Mouse (Mus musculus): ENCODE data around the gene Hivep3.

Gene Hivep3

DNA sequence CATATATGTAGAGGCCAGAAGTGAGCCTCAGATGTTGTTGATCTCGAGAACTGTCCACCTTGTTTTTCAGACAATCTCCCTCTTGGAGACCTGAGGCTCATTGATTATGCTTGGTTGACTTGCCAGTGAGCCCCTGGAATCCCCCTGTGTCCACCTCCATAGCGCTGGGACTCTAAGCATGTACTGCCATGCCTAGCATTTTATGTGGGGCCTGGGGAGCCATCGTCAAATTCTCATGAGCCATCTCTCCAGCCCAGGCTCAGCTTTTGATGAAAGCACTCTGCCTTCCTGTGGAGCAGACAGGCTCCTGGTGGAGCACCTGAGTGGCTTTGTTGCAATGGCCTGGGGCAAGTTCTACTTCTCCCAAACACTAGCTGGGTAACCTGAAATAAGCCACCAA lies 316.3 kb downstream of the Hivep3 start:
- ATAC-seq (ENCODE audit: low TSS enrichment), result no peak

GRCm38 (mm10) chr4:120052481-120052880 lies 318.9 kb downstream of the Hivep3 start:
- no peak; the same call in 1 of the 2 replicates for ATAC-seq (ENCODE audit: low TSS enrichment)

DNA sequence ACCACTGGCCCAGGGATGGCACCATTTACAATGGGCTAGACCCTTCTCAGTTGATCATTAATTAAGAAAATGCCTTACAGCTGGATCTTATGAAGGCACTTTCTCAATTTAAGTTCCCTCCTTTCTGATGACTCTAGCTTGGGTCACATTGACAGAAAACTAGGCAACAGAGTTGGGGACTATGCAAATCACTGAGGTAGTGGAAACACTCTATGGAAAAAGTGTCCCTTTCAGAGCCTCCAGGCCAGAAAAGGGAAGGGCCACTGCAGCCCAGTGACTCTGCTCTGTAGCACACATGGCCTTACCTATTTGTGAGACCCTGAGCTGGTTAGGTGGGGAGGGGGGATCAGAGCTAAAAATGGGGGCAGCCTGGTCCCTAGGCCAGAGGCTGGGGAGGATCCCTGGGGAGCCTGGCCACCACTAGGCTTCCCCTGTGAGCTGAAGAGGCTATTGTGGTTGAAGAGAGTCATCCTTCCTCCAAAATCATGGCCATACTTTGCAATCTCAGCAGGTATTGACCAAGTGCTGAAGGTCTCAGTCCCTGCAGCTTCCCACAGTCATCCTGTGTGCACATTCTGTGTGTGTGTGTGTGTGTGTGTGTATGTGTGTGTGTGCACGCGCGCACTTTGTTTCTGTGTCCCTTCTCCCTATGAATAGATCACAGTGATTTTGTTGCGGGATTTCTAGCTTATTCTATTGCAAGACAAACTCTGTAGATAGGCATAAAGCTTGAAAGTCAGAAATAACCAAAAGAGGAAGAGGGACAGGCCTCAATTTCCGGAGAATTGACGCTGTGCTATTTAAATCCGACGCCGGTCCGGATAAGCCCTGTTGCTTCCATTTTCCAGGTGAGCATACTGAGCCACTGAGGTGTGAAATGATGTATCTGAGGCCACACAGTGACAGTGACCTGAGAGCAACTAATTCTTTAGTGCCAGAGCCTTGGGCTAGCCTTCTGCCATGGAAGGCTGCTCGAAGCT lies 319.7 kb downstream of the Hivep3 start:
- ATAC-seq (ENCODE audit: low TSS enrichment), result no peak

GRCm38 (mm10) chr4:120054145-120054544 lies 320.6 kb downstream of the Hivep3 start:
- no peak for ATAC-seq (ENCODE audit: low TSS enrichment)

- no peak for ATAC-seq (ENCODE audit: low TSS enrichment)
Observed at GRCm38 (mm10) chr4:120056451-120056850, 322.9 kb downstream of the Hivep3 start.

DNA sequence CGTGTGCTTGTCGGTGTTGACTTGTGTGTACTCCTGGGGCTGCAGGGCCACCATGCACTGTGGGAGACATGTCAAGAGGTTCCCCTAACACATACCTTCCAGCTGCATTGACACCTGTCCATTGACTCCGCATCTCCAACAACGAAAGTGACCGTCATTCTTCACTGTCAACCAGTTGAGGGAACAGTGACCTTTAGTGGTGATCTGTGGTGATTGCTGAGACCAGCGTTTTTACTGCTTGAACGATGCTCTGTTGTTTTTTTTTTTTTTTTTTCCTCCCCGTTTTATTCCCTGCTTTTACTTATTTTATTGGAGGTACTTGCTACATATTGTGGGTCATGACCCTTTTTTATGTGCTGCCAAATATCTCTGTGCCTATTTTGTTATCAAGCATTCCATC lies 323.9 kb downstream of the Hivep3 start:
- ATAC-seq (ENCODE audit: low TSS enrichment), result no peak

GRCm38 (mm10) chr4:120058157-120058556 lies 324.6 kb downstream of the Hivep3 start:
- ATAC-seq (ENCODE audit: low TSS enrichment), result no peak

DNA sequence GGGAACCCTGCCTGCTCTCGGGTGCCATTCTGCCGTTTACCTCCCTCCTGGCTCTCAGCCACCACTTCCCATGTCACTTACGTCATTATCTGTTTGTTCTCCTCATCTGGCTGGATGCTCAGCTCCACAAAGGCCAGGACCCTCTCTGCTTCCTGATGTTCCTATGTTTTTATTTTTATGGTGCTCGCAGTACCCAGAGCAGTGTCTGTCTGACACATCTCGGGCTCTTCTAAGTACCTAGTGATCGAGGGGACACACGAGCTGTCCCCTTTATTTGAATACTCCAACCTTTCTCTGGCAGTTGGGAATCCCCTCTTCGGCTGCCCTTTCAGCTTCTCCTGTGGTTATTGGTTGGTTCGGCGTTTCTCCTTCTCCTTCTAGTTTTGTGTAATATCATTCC lies 325.2 kb downstream of the Hivep3 start:
- no peak for ATAC-seq (ENCODE audit: low TSS enrichment)

DNA sequence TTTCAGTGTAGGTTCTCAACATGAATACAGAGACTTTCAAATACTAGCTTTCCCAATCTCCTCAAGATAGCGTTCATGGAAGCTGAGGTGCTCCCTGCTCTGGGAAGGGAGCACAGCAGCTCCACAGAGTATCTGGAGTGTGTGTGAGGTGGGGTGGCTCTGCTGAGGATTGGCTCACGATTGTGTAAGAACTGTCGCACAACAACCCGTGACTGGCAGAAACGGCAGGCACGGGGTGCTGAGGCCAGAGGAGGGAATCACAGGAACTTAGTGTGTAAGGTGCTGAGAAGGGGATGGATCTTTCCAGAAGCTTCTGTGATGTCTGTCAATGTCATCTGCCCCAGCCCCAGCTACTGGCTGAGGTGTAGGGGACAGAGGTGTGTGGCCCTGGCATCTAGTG lies 328.1 kb downstream of the Hivep3 start:
- no peak for ATAC-seq (ENCODE audit: low TSS enrichment)

DNA sequence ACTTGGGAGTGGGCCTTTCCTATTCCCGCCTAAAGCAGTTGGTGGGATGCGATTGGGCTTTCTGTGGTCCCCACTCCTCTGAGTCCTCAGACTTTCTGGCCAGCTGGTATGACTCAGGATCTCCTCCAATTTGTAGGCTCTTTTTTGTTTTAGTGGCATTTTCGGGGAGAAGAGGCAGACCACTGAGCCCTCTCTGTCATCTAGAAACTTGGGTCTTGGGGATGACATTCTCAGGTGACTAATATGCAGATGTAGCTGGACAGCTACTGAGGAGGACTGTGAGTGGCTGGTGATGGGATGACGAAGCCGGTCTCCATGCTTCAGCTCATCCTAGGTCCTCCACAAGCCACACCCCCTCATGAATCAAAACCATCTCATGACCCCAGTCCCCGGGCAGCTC lies 328.6 kb downstream of the Hivep3 start:
- no peak for ATAC-seq (ENCODE audit: low TSS enrichment)

GRCm38 (mm10) chr4:120062754-120063153 lies 329.2 kb downstream of the Hivep3 start:
- no peak for ATAC-seq (ENCODE audit: low TSS enrichment)

GRCm38 (mm10) chr4:120063353-120064124 lies 330.0 kb downstream of the Hivep3 start:
- peak; percentile 47 for ATAC-seq (ENCODE audit: low TSS enrichment)

DNA sequence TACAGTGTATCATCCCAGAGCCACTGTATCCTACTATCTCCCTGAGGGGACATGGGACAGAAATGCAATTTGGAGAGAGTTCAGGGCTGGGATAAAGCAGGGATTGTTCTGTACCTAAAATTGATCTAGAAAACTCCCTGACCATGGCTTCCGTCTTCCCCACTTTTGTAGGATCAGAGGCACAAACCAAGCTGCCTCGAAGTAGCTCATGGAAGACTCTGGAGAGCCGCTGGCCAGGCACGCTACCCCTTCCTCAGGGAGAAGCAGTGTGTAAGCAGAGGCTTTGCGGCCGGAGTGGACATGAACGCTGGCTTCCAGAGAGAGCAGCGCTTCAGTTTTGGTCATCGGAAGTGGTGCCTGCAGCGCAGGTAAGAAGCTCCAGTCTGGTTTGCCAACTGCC lies 331.1 kb downstream of the Hivep3 start, which contains the start of gene AL607142.1:
AL607142.1 (plus strand) TSS at position 301 of the 400 bp plus-strand sequence.
- ATAC-seq (ENCODE audit: low TSS enrichment), result no peak

DNA sequence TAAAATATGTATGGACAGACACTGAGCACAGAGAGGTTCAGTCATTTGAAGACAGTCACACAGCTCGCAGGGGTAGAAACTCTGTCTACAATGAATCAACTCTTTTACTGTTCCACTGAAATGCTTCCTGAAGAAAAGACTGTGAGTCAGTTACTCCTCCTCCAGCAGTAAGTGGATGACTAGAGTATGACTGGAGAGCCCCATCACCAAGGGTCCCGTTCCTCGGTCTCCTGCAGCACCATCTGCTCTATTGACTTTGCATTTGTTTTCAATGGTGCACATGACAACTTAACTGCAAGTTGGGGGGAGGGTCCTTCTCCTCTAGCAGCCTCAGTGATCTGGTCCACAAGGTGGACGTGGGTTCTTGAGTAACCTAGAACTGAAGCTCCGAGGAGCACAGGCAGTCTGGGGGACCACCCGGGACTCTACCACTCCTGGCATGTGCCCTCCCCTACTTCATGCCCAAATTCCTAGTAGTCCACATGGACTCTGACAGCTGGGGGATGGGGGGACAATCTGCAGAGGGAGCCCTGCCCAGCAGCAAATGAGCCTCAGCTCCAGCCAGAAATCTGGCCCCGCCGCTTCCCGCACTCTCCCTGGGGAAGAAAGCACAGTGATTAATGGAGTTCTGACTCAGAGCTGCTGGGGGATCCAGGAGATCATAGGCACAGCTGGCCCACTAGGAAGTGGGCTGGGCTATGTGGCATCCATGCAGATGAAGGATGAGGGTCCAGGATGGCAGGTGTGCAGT lies 333.4 kb downstream of the Hivep3 start:
- no peak for ATAC-seq (ENCODE audit: low TSS enrichment)

DNA sequence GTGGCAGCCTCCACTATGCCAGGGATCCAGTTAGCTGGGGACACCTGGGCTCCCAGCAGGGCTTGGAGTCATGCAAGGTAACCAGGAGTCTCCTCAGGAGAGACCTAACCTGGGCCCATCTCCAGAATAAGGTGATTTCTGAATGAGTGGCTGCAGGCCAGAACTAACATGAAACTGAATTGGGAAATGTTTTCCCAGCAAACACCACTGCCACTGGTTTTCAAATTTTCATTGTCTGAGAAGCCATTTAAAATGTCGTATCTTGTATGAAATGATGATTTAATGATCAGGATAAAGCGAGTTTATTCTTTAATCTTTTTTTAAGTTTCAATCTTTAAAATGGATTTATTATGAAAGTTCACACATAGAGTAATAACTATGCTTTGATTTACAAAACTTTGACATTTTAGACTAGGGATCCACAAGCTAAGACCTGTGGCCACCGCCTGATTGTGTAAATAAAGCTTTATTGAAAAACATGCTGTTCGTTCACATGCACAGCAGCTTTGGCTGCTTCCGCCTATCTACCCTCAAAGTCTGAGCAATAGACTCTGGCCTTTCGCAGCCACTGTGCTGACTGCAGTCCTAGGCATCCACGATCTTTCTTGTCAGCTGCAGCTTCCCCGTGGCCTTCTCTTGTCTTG lies 334.1 kb downstream of the Hivep3 start:
- ATAC-seq (ENCODE audit: low TSS enrichment), result no peak

GRCm38 (mm10) chr4:120068883-120069581 lies 335.4 kb downstream of the Hivep3 start:
- no peak for ATAC-seq (ENCODE audit: low TSS enrichment)

GRCm38 (mm10) chr4:120069582-120069980 lies 336.0 kb downstream of the Hivep3 start:
- no peak for ATAC-seq (ENCODE audit: low TSS enrichment)

DNA sequence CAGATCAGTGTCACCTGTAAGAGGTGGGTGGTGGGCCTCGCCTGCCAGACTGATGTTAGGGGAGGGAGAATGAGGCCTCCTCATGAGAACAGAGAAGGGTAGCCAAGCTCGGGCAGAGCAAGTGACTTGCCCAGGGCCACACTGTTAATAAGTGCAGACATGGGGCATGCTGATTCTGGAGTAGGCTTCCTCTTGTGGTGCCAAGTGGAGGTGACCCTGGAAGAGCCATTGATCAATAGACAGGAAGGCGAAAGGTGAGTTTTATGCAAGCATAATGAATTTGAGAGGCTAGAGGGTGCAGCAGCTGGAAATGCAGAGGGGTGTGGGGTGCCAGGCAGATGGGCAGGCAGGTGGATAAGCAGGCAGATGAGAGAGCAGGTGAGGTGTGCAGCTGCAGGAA lies 337.8 kb downstream of the Hivep3 start:
- ATAC-seq (ENCODE audit: low TSS enrichment), result no peak

- ATAC-seq (ENCODE audit: low TSS enrichment), result no peak; the same call in 1 of the 2 replicates
Observed at GRCm38 (mm10) chr4:120071842-120072507, 338.4 kb downstream of the Hivep3 start.

GRCm38 (mm10) chr4:120074061-120074460 lies 340.5 kb downstream of the Hivep3 start:
- peak; percentile 58 for ATAC-seq (ENCODE audit: low TSS enrichment)

Measured in frontal cortex, adult (tissue).